Mouse (Mus musculus): ENCODE measurements at regions not wholly inside any gene's neighbourhood (a gene's known extent, or its start where the extent isn't known, plus 50 kb on each side); places are given as distances from the start of the nearest gene placed in this dataset.

GRCm38 (mm10) chr1:92275388-92275787 lies 79.9 kb upstream of the Hdac4 start:
- DNase-seq = no peak

GRCm38 (mm10) chr1:92273760-92274159 lies 78.3 kb upstream of the Hdac4 start:
- DNase-seq = no peak

GRCm38 (mm10) chr1:92271676-92272291 lies 76.3 kb upstream of the Hdac4 start:
- DNase-seq = no peak

GRCm38 (mm10) chr1:92270486-92271058 lies 75.1 kb upstream of the Hdac4 start:
- no peak for DNase-seq

- DNase-seq = no peak
Measured at GRCm38 (mm10) chr1:92269464-92269863, 74.0 kb upstream of the Hdac4 start.

- no peak for DNase-seq
Measured at GRCm38 (mm10) chr1:92264941-92265340, 69.4 kb upstream of the Hdac4 start.

GRCm38 (mm10) chr1:92259715-92260392 lies 64.4 kb upstream of the Hdac4 start:
- DNase-seq = no peak

GRCm38 (mm10) chr1:92258026-92258425 lies 62.5 kb upstream of the Hdac4 start:
- peak; percentile 22 for DNase-seq

GRCm38 (mm10) chr1:92253086-92253485 lies 57.6 kb upstream of the Hdac4 start:
- no peak for DNase-seq

- peak; percentile 34 for DNase-seq
Measured at GRCm38 (mm10) chr1:92250594-92251463, 55.3 kb upstream of the Hdac4 start.

Data from layer of hippocampus, adult 9-11 months (tissue).